Mouse (Mus musculus) kidney, adult 2 months (tissue): ENCODE data around the gene Sptbn2.

Source experiments
- CTCF ChIP-seq: fragments of 200-500 bp; conservative IDR thresholded peaks from 2 replicates; pipeline ENCODE4 v1.5.1; 2011; ENCODE audit warnings: low read depth, mild to moderate bottlenecking, control low read depth, low read length, moderate library complexity, mixed read lengths; ENCODE audit not compliant: insufficient read depth, insufficient read length
- POLR2A ChIP-seq: fragments of 200-500 bp; IDR thresholded peaks from one replicate; pipeline ENCODE4 v1.6.1; 2011; ENCODE audit warnings: low read depth, low read length, control low read depth

DNA sequence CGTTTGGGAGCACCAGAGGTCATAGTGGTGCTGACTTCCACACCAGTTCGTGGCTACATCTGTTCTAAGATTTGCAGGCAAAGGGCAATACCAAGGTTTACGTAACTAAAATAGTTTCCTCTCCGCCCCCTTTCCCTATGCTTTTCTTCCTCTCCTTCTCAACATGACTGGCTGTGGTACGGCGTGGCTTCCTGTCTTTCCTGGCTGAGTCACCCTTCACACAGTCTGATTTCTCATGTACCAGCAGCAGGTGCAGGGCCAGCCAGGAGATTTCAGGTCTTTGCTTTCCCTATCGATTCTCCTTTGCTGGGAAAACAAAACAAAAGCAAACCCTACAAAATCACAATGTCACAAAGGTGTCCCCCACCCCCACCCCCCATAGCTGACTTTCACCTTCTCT is 9.7 kb upstream of the Sptbn2 start:
- TF ChIP-seq CTCF, result no peak
- no peak for TF ChIP-seq POLR2A
